Mouse (Mus musculus) gastrocnemius, postnatal 10 days (tissue): Measurements from ENCODE around the gene Lama5. TPM values are rescaled to one million over a fixed set of nuclear protein-coding genes. Genes with fewer than 3 reads are reported as not detected.
A peak's percentile ranks its signal among the peaks of the same experiment; 100 is the strongest.

Source experiments
- DNase-seq: peaks from one replicate; pipeline ENCODE4 v3.0.0; 2021; ENCODE audit warnings: mixed read lengths
- total RNA-seq, 2 experiments: library from RNA; stranded (reverse); gene quantifications; 2 replicates each; pipeline ENCODE4 v1.2.3; 2021

Lama5 gene
- total RNA-seq, 2 experiments from 2014 or later, result 22.5 to 25.9 TPM

- DNase-seq, result no peak
Observed at GRCm38 (mm10) chr2:180254436-180255209, 29.0 kb upstream of the Lama5 start.

GRCm38 (mm10) chr2:180251838-180252237 is 26.2 kb upstream of the Lama5 start:
- no peak for DNase-seq

DNA sequence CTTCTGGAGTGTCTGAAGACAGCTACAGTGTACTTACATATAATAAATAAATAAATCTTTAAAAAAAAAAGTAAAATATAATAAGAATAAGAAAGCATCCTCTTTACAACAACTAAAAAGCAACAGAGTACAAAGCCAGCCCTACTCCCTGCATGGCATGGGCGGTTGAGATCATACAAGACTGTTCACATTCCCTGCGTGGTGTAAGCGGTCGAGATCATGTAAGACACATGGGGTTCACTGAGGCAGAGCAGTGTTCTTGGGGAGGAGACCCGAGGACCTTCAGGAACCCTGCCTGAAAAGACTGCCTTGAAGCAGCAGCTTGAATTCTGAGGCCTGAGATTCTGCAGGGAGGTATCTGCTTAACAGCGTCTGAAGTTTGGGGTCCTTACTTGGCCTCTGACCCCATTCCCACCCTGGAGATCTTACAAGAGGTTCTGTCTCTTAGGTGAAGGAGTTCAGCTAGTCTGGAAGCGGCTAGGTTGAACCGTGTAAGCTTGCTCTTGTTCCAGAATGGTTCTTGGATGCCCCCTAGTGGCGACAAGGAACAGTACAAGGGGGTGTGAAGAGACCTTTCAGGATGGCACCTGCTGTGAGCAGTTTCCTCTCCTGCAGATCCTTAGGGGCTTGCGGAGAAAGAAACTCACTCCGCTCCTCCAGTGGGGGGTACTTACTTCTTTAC is 25.4 kb upstream of the Lama5 start:
- peak; percentile 71 for DNase-seq

DNA sequence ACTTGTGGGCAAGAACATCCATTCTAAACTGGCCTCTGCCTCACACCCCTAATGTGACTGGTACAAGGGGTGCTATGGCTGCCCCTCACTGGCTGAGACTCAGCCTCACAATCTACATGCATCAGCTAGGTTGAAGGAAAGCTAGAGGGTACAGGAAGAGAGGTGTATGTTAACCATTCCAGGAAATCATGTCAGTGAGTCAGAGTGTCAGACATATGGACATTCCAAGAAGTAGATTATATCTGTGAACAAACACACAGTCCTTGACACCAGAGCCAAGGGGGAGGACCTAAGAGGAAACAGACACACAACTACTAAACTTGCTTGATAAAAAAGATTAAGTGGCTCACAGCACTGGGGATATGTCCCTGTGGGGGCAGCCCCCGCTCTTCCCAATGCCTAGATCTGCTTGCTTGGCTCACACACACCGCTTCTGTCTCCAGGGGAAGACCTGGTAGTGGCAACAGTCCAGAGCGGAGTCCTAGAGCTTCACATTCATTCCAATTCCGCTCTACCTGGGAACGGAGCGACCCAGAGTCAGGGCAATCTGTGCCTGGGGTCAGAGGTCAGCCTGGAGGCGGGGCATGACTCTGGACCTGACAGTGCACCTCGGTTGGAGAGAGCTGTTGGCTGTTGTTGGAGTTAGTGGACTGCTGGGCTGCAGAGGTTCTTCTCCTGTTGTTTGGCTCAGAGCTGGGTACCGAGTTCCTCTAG is 23.4 kb upstream of the Lama5 start:
- DNase-seq, result no peak

GRCm38 (mm10) chr2:180247916-180248315 is 22.3 kb upstream of the Lama5 start:
- no peak for DNase-seq

GRCm38 (mm10) chr2:180243108-180243507 is 17.4 kb upstream of the Lama5 start:
- DNase-seq, result no peak

GRCm38 (mm10) chr2:180238591-180238990 is 12.9 kb upstream of the Lama5 start:
- DNase-seq, result no peak

GRCm38 (mm10) chr2:180237601-180238345 is 12.1 kb upstream of the Lama5 start:
- no peak for DNase-seq

- DNase-seq, result no peak
Observed at GRCm38 (mm10) chr2:180236930-180237329, 11.3 kb upstream of the Lama5 start.

DNA sequence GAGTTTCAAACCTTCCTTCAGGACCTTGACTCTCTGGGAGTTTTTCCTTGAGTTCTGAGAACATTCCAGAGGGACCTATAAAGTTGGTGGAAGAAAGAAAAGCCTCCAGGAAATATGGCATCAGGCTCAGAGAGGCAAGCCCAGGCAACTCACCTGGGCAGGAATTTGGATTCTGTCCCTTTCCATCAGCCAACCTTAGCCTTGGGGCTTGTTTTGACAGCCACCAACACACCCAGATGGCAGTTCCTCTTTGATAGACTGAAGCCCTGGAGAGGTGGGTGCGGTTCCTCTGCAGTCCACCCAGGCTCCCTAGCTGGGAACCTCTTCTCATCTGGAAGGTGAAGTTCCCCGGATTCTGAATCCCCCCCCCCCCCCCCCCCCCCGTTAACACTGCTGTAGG is 10.8 kb upstream of the Lama5 start:
- DNase-seq, result no peak

DNA sequence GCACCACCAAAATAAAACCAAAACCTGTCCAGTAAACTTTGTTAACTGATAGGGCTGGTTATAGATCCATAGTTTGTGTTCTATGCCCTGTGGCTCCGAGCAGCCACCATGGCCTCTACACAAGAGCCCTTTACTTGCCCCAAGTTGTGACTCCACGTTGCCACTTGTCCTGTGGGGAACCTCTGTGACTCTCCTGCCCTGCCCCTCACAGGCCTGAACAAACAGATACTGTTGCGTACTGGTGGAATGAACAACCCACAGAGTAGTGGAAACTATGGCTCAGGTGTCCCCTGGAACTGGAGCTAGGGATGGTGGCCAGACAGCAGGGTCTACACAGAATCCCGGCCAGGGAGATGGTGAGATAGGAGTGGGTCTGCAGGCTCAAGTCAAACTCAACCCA is 10.1 kb upstream of the Lama5 start:
- no peak for DNase-seq

GRCm38 (mm10) chr2:180234980-180235379 is 9.3 kb upstream of the Lama5 start:
- DNase-seq, result no peak

DNA sequence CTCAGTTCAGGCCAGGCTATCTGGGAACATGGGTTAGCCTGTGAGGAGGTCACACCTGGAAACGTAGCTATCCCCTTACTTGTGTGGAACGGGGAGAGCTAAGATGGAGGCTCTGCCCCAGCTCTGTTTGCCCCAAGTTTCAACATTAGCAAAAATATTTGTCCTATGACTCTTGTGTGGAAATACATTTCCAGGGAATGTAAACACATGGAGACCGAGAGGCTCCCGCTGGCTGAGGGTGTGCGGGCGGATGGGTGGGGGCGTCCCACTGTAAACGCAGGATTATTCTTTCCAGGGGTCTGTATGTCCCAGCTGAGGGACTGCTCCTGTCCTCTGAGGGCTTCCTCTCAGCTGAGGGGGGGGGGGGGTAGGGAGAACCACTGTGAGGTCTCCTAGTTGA is 8.7 kb upstream of the Lama5 start:
- DNase-seq, result no peak

GRCm38 (mm10) chr2:180233101-180233904 is 7.6 kb upstream of the Lama5 start:
- no peak for DNase-seq

DNA sequence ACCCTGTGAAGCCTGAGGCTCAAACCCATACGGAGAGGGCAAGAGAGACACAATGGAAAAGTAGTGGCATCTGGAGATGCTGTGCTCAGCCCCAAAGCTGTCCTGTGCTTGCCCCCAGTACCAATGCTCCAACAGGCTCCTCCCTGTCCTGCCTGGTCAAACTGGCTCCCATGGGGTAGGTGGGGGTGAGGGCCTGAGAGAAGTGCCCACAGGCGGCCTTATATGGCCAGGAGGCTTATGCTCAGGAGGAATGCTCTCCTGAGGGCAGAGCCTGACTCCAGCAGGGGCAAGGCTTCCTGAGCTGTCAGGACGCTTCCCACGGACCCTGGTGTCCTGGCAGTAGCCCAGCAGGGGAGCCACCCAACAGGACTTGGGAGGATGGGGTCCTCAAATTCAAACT is 4.8 kb upstream of the Lama5 start:
- no peak for DNase-seq

GRCm38 (mm10) chr2:180229129-180229528 is 3.5 kb upstream of the Lama5 start:
- no peak for DNase-seq

- peak; percentile 60 for DNase-seq
Observed at GRCm38 (mm10) chr2:180228592-180228991, 2.9 kb upstream of the Lama5 start.

DNA sequence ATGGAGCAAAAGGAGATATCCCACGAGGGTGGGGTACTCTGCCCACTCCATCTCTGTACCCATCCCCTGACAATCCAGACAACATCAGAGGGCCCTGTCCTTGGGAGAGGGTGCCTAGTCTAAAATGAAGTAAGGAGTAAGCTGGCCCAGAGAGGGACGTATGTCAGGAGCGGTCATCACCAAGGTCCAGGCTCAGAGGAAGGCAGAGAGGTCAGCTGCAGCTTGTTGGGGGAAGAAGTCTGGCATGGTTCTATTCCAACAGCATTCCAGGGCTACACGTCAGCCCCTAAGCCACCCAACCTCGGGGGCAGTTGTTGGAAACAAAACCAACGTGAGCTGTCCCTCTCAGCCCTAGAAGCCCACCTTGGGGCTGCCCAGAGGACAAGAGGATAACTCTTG is 2.4 kb upstream of the Lama5 start:
- DNase-seq, result no peak

GRCm38 (mm10) chr2:180227262-180228059 is 1.8 kb upstream of the Lama5 start:
- peak; percentile 58 for DNase-seq

DNA sequence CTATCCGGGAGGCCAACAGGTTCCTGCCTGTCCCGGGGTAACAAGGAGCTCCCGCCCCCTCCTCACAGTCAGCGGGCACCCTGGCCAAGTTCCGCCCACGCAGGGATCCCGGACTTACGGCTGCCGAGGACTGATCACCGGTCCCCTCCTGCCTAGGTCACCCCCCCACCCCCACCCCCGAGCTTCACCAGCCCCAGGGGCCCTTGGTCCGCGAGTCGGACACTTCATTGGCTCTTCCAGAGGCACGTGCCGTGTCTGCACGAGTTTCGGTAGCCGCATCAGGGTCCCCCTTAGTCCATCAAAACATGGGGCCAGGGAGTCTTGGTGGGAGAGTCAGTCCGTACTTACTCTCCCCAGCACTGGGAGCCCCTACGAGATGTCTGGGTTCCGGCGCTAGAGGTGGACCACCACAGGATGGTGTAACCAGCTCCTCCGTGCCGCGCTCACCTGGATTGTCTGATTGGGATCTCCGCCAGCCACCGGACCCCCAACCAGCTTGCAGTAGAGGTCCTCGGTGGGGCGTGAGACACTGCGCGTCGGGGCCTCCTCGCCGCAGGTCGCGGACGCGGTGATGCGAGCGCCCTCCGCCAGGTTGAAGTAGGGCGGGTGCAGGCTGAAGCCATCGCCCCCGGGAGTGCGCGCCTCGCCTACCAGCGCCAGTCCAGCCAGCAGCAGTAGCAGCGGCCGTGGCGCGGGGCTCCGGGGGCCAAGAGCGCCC is 456 bp downstream of the Lama5 start:
- DNase-seq, result no peak
